Mouse (Mus musculus): ENCODE data around the gene Nptxr.

GRCm38 (mm10) chr15:79832064-79832900 lies 27.7 kb upstream of the Nptxr start:
- TF ChIP-seq CTCF (IDR thresholded peaks at IDR 0.05; ENCODE audit: borderline replicate concordance, insufficient read depth, low read length) (peak; percentile 77), POLR2A (IDR thresholded peaks at IDR 0.05; ENCODE audit: low read depth, low read length) (no peak)

All from embryonic fibroblast, embryonic 13.5 days (primary cell).